8 mouse cellular contexts compared by ENCODE assay signal in the genomic region with DNA sequence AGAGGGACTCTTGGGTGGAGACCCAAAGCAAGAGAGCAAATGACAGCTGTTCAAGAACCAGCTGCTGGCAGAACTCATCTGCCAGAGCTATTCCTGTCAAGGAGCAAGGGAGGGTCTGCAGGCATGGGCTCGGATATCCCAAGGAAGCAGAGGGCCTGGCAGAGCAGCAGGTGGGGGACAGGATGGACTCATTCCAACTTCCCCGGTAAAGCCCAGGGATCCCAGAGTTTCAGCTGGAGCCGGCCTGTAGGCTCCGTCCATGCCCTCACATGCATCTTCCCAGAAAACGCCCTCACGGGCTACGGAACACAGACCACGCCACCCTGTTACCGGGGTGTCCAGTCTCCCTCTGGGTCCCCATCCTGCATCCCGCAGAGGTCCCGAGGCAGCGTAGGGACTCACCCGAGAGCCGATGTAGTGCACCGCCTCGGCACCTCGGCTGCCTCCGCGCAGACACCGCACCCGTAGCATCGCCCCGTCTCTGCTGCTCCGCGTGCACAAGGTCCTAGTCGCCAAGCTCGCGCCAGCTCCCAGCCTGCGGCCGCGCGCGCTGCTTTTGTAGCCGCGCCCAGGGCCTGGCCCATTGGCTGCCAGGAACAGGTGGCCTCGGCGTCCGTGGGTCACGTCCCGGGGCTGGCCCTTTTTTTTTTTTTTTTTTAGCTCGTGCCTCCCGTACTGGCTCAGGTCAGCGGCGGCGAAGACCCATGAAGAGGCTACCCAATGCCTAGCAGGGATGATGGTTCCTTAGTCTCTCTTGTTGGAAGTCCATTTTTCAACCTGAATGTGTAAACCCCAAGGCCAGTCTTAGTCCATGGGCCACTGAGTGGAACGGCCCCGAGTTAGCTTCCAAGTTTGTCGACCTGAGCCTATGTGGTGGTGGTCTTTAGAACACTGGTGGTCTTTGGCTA. TPM values are rescaled to one million over a fixed set of nuclear protein-coding genes. Genes with fewer than 3 reads are reported as not detected.
DNase-seq lines count a peak whose midpoint lies in the region; ATAC-seq lines count a peak whose summit lies in the region.

A gene (minus strand): TSS at position 558 of the 908 bp plus-strand sequence.

- WGBS in forebrain, embryonic 12.5 days = 3% methylated on average over 48 of the region's 48 CpGs
- 4% methylated on average over 48 of the region's 48 CpGs for WGBS in heart, embryonic 15.5 days
- WGBS in liver, embryonic 12.5 days (ENCODE audit: insufficient replicate concordance) = 4% methylated on average over 47 of the region's 48 CpGs

- H3K27ac ChIP-seq in forebrain, embryonic 12.5 days = no peak within 1 kb of the TSS
- H3K27ac ChIP-seq in heart, embryonic 15.5 days = no peak within 1 kb of the TSS
- no peak within 1 kb of the TSS for H3K27ac ChIP-seq in liver, embryonic 12.5 days

- H3K36me3 ChIP-seq in forebrain, embryonic 12.5 days (replicated peaks) = no peaks in the 10 kb centered on the region
- no peaks in the 10 kb centered on the region for H3K36me3 ChIP-seq in heart, embryonic 15.5 days
- no peaks in the 10 kb centered on the region for H3K36me3 ChIP-seq in liver, embryonic 12.5 days

- H3K4me3 ChIP-seq in forebrain, embryonic 12.5 days (replicated peaks) = peak within 1 kb of the TSS; percentile 56
- H3K4me3 ChIP-seq in heart, embryonic 15.5 days = peak within 1 kb of the TSS; percentile 62
- H3K4me3 ChIP-seq in liver, embryonic 12.5 days = peak within 1 kb of the TSS; percentile 48

- H3K9ac ChIP-seq in forebrain, embryonic 12.5 days = peak within 1 kb of the TSS; percentile 63
- peak within 1 kb of the TSS; percentile 62 for H3K9ac ChIP-seq in heart, embryonic 15.5 days
- peak within 1 kb of the TSS; percentile 18; the same call in 1 of the 2 replicates for H3K9ac ChIP-seq in liver, embryonic 12.5 days

- peak; percentile 42 for DNase-seq in CD4-positive, CD25-positive, alpha-beta regulatory T cell, adult 2 months (ENCODE audit: low read depth, low spot score)
- peak; percentile 83 for DNase-seq in kidney, postnatal 10 days
- DNase-seq in spleen, postnatal 36 days (ENCODE audit: low spot score in 2 of 2) = peak; percentile 46 to 55

- H3K4me2 ChIP-seq in forebrain, embryonic 12.5 days = peak within 1 kb of the TSS; percentile 82
- H3K4me2 ChIP-seq in heart, embryonic 15.5 days = peak within 1 kb of the TSS; percentile 96
- peak within 1 kb of the TSS; percentile 73 for H3K4me2 ChIP-seq in liver, embryonic 12.5 days

- no peaks in the 10 kb centered on the region for H3K9me3 ChIP-seq in forebrain, embryonic 12.5 days
- H3K9me3 ChIP-seq in heart, embryonic 15.5 days (replicated peaks) = no peaks in the 10 kb centered on the region
- H3K9me3 ChIP-seq in liver, embryonic 12.5 days (replicated peaks) = no peaks in the 10 kb centered on the region

- peak; percentile 98 for ATAC-seq in cerebellum, adult (ENCODE audit: insufficient number of reproducible peaks, low FRiP score, low TSS enrichment)
- peak; percentile 97 for ATAC-seq in forebrain, embryonic 12.5 days (ENCODE audit: low FRiP score)
- peak; percentile 80 for ATAC-seq in heart, embryonic 15.5 days (replicated peaks; ENCODE audit: insufficient number of reproducible peaks, insufficient read depth, low FRiP score, low read depth)
- peak; percentile 85 for ATAC-seq in liver, embryonic 12.5 days
- ATAC-seq in monocyte, adult 5-6 weeks (replicated peaks; ENCODE audit: insufficient number of reproducible peaks, low FRiP score, low TSS enrichment, poor library complexity, severe bottlenecking) = peak; percentile 80

- 0 out of 2 replicates have a peak, but pooled peaks cover 3% of the 10 kb centered on the region for H3K4me1 ChIP-seq in forebrain, embryonic 12.5 days
- H3K4me1 ChIP-seq in heart, embryonic 15.5 days (replicated peaks) = peaks cover 9% of the 10 kb centered on the region
- H3K4me1 ChIP-seq in liver, embryonic 12.5 days = 0 out of 2 replicates have a peak, but pooled peaks cover 4% of the 10 kb centered on the region

- peaks cover 13% of the 10 kb centered on the region for H3K27me3 ChIP-seq in forebrain, embryonic 12.5 days
- H3K27me3 ChIP-seq in heart, embryonic 15.5 days = peaks cover 8% of the 10 kb centered on the region; the same call in 1 of the 2 replicates
- H3K27me3 ChIP-seq in liver, embryonic 12.5 days (replicated peaks) = peaks cover 31% of the 10 kb centered on the region

RNA-seq across cellular contexts. Expression of the gene that starts here (rescaled TPM):
- polyA plus RNA-seq in forebrain, embryonic 12.5 days (2016; fragmentation: Nextera tagmentation; extraction: Ambion mirVana) = 16.8 and 17.7 TPM in 2 replicates
- 11.0 and 12.4 TPM in 2 replicates for polyA plus RNA-seq in heart, embryonic 15.5 days (2015; fragmentation: Nextera tagmentation; extraction: Ambion mirVana)
- 19.3 and 19.9 TPM in 2 replicates for polyA plus RNA-seq in liver, embryonic 12.5 days (2016; fragmentation: Nextera tagmentation; extraction: Ambion mirVana)
- 0.75 to 0.97 TPM (median 0.95 TPM) in 3 replicates for total RNA-seq in monocyte, adult 5-6 weeks (2017)

Comparison
In these comparisons a context has a peak if more than half of its experiments do, and no peak if none do; other contexts are left out.
1. Peak in ATAC-seq in monocyte, adult 5-6 weeks; RNA of the gene not detected or under 1 TPM.